Mouse (Mus musculus): ENCODE data around the gene Mgll.

- no peak for TF ChIP-seq CTCF (conservative IDR thresholded peaks at IDR 0.05; ENCODE audit: insufficient read depth, insufficient read length, low read depth, low read length)
- no peak for TF ChIP-seq POLR2A (IDR thresholded peaks at IDR 0.05; ENCODE audit: low read depth, low read length)
These were observed 147.3 kb downstream of the Mgll start for GRCm38 (mm10) chr6:88871546-88871945.

Data from kidney, adult 2 months (tissue).